Mouse (Mus musculus): ENCODE data around the gene Ugt1a5.
"Not testable (repeated sequence)": the region's sequence is repeated elsewhere in the genome, so short reads cannot be mapped to it uniquely, and the experiment has no call there.

Gene Ugt1a5

GRCm38 (mm10) chr1:88165711-88166110, at the start of gene Ugt1a5:
Ugt1a5 (plus strand) TSS chr1:88166012.
- no peak for DNase-seq (ENCODE audit: low spot score)

DNA sequence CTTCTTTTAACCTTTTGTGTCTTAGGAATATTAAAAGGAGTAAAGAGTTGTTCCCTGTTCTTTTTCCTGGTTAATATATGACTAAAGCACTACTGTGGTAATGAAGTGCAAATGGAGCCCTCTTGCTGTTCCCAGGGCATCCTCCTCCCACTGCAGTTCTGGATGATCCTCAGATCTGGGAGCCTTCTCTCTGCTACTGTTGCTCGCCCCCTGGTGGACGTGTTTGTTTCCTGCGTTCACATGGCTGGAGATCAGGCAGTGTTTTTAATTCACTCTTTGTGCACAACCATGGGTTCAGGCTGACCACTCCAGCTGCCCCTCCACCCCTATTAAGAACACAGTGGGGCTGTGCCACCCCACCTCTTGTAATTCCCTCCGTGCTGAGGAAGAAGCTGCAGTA, 45.3 kb upstream of the Ugt1a5 start:
- DNase-seq (ENCODE audit: low spot score), result not testable (repeated sequence)

- peak; percentile 13 for DNase-seq (ENCODE audit: low spot score)
Observed at GRCm38 (mm10) chr1:88121521-88121920, 44.3 kb upstream of the Ugt1a5 start.

DNA sequence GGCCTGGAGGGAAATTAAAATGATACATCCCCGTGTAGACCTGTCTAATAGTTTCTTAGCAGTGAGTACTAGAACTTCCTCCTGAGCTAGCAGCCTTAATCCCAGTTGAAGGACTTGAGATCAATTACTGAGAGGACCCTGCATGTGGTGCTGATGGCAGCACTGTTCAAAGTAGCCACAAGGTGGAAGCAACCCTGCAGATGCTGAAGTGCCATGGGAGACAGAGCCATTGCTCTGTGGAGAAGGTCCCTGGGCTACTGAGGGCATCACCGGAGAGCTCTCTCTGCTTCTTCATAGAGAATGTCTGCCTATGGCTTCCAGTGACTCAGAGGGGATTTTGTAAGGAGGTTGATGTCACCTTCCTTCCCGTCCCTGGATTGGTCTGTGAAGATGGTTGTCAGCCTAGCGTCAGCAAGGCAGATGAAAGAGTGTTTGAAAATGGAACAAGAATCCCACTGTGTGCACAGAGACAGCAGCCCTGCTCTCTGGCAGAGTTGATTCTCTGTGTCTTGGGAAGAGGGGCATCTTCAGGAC, 39.9 kb upstream of the Ugt1a5 start:
- DNase-seq (ENCODE audit: low spot score), result not testable (repeated sequence)

DNA sequence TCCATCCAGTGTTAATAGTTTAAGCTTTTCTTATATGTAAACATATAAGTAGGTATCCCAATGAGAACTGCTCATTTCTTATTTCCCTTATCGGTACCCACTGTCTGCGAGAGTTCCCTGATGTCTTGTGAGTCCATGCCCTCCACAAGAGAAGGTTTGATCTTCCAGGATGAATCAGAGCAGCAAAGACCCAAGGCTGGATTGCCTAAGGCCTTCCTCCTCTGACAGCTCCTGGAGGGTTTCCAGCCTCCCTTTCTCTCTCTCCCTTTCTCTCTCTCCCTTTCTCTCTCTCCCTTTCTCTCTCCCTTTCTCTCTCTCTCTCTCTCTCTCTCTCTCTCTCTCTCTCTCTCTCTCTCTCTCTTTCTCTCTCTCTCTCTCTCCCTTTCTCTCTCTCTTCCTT, 36.7 kb upstream of the Ugt1a5 start:
- not testable (repeated sequence) for DNase-seq (ENCODE audit: low spot score)

DNA sequence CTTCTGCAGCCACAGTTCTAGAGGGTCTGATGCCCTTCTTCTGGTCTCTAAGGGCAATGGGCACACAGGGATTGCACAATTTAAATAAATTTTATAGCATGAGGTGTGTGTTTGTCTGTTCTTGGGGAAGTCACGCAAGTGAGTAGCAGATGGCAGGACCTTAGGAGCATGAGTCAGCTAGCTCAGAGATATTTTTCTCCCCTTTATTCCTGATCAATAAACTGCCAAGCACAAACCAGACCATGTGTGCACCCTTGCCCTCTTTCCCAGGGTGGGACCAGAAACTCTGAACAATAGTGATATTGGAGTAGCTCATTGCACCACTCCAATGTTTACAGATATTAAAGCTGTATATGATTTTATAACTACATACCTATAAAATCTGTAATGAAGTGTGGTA, 35.6 kb upstream of the Ugt1a5 start:
- DNase-seq (ENCODE audit: low spot score), result not testable (repeated sequence)

- peak; percentile 10 for DNase-seq (ENCODE audit: low spot score)
Observed at GRCm38 (mm10) chr1:88133908-88134456, 31.8 kb upstream of the Ugt1a5 start.

DNA sequence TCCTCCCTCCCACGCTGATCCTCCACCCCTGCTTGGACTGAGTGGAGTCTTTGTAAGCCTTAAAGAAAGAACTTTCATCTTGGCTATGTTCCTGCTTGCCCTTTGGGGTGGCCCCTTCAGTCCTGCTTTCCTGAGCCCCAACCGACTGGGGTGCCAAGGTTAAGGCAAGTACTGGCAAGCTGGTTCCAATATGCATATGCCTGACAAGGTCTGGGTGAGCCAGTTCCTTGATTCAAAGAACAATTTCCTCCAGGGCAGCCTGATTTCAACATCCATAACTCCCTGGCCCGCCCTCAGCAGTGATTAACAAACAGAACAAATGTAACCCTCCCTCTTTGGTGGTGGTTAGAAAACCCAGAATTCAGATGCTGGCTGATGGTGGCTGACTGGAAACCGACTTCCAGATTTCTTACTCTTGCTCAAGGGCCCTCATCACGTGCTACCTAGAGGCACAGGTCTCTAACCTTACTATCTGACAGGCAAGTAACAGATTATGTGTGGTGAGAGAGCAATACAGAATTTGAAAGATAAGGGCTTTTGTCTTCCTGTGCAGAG, 31.3 kb upstream of the Ugt1a5 start, which contains the start of gene Ugt1a6a:
TSS of gene Ugt1a6a (plus strand) at position 353 of the 555 bp plus-strand sequence.
- DNase-seq (ENCODE audit: low spot score), result not testable (repeated sequence)

GRCm38 (mm10) chr1:88135229-88135904, 30.4 kb upstream of the Ugt1a5 start:
- not testable (repeated sequence) for DNase-seq (ENCODE audit: low spot score)

DNA sequence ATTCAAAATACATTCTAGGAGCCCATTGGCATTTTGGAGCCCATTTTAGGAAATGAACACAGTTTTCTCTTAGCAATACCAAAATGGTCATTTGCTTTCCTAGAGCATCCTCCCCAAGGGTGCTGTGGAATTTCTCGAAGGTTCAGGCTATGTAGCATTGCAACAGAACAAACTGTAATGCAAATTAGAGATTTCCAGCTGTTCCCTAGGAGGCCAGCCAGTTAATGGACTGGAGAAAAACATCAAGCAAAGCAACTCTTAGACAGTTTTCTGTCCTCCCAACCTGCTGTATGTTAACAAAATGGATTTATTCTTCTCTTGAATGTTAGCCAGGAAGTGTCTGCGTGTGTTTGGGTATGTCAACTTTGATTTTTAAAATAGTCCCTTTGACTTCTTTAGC, 29.2 kb upstream of the Ugt1a5 start:
- no peak for DNase-seq (ENCODE audit: low spot score)

- no peak for DNase-seq (ENCODE audit: low spot score)
Observed at GRCm38 (mm10) chr1:88137264-88137663, 28.5 kb upstream of the Ugt1a5 start.

DNA sequence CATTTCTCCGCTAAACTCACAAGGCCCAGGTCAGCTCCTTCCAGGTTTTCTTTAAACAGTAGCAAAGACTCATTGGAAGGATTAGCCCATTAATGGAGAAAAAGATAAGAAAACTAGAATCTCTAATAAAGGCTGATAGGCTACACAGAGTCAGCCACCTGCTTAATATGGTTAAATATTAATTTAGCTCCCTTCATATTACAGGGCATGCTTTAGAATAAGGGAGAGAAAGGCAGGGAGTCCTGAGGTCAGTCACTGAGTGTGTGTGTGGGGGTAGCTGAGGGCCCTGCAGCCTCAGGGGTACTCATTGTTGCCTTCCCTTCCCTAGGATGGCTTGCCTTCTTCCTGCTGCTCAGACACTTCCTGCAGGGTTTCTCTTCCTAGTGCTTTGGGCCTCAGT, 27.7 kb upstream of the Ugt1a5 start:
- no peak for DNase-seq (ENCODE audit: low spot score)

- DNase-seq (ENCODE audit: low spot score), result not testable (repeated sequence)
Observed at GRCm38 (mm10) chr1:88140492-88140891, 25.3 kb upstream of the Ugt1a5 start.

GRCm38 (mm10) chr1:88143966-88144675, 21.7 kb upstream of the Ugt1a5 start:
- peak; percentile 56 for DNase-seq (ENCODE audit: low spot score)

DNA sequence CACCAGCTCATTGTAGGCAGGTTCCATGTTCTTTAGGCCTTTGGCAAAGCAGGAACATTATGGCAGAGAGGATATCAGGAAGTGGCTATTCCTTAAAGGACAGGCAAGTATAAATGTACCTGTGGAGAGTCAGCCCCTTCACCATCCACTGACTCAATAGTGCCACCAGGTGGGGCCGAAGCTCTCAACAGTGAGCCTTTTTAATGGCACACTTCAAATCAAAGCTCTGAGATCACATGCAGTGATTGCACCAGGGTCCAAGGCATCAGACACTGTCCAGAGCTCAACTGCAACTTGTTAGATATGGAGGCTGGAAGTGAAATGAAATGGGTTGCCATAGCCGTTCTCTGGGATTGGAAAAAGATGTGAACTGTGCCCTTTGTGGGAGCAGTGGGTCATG, 20.5 kb upstream of the Ugt1a5 start:
- peak; percentile 42 for DNase-seq (ENCODE audit: low spot score)

- DNase-seq (ENCODE audit: low spot score), result peak; percentile 10
Observed at GRCm38 (mm10) chr1:88150133-88150532, 15.7 kb upstream of the Ugt1a5 start.

- no peak for DNase-seq (ENCODE audit: low spot score)
Observed at GRCm38 (mm10) chr1:88158430-88158829, 7.4 kb upstream of the Ugt1a5 start.

DNA sequence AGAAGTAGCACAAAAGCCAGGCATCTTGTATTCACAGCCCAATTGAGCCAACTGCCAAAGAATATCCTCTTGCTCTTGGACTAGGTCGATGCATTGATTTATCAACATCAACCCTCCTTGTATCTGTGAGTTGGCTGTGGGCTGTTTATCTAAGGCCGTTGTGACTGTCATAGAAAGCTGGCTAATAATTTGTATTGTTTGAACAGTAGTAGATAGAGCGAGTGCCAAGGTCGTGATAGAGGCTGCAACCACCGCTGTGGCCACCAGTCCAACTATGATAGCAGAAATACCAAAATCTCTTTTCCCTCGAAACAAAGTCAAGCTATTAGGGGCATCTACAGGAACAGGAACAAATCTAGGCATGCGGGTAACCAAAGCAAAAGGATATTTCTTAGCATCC, 6.4 kb downstream of the Ugt1a5 start:
- DNase-seq (ENCODE audit: low spot score), result not testable (repeated sequence)

GRCm38 (mm10) chr1:88179657-88180056, 13.8 kb downstream of the Ugt1a5 start:
- DNase-seq (ENCODE audit: low spot score), result no peak

DNA sequence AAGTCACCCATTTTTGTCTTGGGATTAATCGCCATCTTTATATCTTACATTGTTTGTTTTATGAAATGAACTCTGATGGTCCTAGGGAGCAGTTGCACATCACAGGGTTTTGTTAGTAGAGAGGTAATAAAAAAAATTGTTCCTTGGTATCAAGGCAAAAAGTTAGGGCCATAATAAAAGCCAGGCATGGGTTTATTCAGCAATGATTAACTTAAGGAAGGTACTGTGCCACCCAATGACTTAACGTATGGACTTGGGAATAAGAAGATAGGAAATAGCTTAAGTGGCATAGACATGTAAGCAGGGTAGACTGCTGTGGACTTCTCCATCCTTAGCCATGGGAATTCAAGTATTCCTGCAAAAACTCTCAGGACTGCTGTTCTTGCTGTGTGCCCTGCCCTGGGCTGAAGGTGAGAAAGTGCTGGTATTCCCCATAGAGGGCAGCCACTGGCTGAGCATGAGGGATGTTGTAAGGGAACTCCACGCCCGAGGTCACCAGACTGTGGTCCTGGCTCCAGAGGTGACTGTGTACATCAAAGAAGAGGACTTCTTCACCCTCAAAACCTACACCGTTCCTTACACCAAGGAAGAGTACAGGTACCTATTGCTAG, 20.6 kb downstream of the Ugt1a5 start:
- DNase-seq (ENCODE audit: low spot score), result no peak

GRCm38 (mm10) chr1:88192136-88192535, 26.3 kb downstream of the Ugt1a5 start:
- no peak for DNase-seq (ENCODE audit: low spot score)

- DNase-seq (ENCODE audit: low spot score), result no peak
Observed at GRCm38 (mm10) chr1:88195687-88196086, 29.9 kb downstream of the Ugt1a5 start.
